Mouse (Mus musculus) fibroblast of lung, adult 2 months (primary cell): ENCODE measurements at regions not wholly inside any gene's neighbourhood (a gene's known extent, or its start where the extent isn't known, plus 50 kb on each side); places are given as distances from the start of the nearest gene placed in this dataset.
A peak's percentile ranks its signal among the peaks of the same experiment; 100 is the strongest.

Source experiments
- DNase-seq: peaks from one replicate; pipeline ENCODE4 v3.0.0-alpha.2; 2011; ENCODE audit warnings: low read depth

DNA sequence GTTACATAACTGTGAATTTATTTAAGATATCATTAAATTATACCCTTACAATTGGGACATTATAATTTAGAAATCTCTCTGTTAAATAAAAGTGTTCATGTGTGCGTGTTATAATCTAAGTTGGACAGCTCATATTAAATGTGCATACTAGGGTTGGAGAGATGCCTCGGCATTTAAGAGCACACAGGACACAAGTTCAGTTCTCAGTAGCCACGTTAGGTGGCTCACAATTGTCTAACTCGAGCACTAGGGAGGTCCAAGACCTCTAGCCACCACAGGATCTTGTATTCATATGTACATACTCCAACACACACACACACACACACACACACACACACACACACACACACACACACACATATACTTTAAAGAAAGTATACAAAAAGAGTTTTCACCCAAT, 56.0 kb downstream of the Foxf2 start:
- DNase-seq = no peak

- no peak for DNase-seq
Observed at GRCm38 (mm10) chr13:31683311-31683710, 57.7 kb downstream of the Foxf2 start.

GRCm38 (mm10) chr13:31688531-31688930, 62.9 kb downstream of the Foxf2 start:
- no peak for DNase-seq

- DNase-seq = no peak
Observed at GRCm38 (mm10) chr13:31689317-31689716, 63.7 kb downstream of the Foxf2 start.

DNA sequence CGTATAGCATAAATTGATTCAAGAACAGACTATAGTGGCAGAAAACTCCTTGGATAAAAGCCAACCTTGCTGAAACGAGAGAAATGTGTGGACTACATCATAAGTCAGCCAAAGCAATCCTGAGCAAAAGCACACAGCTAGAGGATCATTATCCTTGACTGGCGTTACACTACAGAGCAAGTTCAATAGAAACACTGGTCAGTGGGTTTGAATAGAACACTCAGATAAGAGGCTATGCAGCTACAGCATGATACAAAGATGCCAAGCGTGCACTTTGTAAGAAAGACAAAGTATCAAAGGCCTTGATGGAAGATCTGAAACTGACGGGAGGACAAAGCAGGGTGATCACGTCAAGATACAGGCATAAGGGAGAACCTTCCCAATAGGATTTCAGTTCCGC, 70.1 kb downstream of the Foxf2 start:
- DNase-seq = no peak

DNA sequence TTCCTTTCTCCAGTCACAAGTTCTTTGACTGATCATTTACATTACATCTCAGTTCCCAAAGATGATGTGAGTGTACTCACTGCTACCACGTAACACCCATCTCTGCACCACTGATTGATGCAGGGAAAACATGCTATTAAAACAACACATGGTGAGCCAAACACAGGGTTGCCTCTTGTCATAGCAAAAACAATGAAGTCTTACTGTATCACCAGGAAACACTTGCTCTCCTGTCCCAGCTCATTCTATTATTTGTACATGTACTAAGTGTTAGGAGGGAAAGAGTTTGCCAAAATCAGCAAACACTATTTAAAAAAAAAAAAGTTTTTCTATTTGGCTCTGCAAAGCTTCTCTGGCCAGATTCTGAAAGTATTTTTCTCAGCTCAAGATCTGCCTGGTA, 78.6 kb downstream of the Foxf2 start:
- DNase-seq = no peak

GRCm38 (mm10) chr13:31705406-31705805, 79.8 kb downstream of the Foxf2 start:
- peak; percentile 24 for DNase-seq

- DNase-seq = peak; percentile 28
Observed at GRCm38 (mm10) chr13:31710681-31711080, 85.1 kb downstream of the Foxf2 start.

DNA sequence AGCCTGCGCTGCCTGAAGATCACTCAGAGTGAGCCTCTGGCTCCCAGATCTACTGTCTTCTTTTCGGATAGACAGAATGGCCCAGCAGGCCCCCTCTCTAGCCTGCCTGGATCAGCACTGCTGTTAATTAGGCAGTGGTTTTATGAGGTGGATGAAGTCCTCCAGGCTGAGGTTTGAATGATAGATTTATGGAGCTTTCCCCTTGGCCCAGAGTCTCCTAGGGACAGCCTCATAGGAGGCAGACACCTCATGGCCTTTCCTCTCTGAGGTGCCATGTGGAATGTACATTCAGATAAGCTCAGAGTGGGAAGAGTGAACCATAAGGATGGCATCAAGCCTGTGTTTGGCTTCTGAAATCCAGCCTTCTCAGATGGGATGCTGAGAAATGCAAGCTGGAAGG, 90.1 kb downstream of the Foxf2 start:
- DNase-seq = no peak

- no peak for DNase-seq
Observed at GRCm38 (mm10) chr13:31716771-31717170, 89.7 kb upstream of the Foxc1 start.

- no peak for DNase-seq
Observed at GRCm38 (mm10) chr13:31720731-31721130, 85.7 kb upstream of the Foxc1 start.

DNA sequence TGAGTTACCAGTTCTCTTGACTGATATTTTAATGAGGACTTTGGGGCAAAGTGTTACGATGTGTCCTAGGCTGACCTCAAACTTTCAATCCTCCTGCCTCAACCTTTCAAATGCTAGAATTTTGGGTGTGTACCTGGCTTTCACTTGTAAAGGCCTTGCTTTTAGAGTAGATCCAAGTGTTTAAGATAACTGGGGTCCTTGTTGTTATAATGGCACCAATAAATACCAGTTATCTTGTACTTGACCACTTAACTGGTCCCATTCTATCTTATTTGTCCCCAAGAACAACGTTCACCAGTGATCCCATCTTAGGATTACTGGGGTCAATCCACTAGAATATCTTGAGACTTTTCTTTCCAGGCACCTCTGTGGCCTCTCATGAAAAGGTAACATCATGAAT, 77.6 kb upstream of the Foxc1 start:
- no peak for DNase-seq

- DNase-seq = no peak
Observed at GRCm38 (mm10) chr13:31746276-31746675, 60.2 kb upstream of the Foxc1 start.
